Mouse (Mus musculus) small intestine, adult 2 months (tissue): ENCODE data around the gene Dedd2.

Source experiments
- CTCF ChIP-seq: fragments of 200-500 bp; IDR thresholded peaks from 2 replicates; pipeline ENCODE4 v1.5.1; 2012; ENCODE audit warnings: low read depth, mild to moderate bottlenecking, control low read depth, inconsistent platforms, low read length, moderate library complexity, mixed read lengths; ENCODE audit not compliant: insufficient replicate concordance, insufficient read length; ENCODE audit errors: extremely low read depth
- POLR2A ChIP-seq: fragments of 200-500 bp; IDR thresholded peaks from 2 replicates; pipeline ENCODE4 v1.6.1; 2012; ENCODE audit warnings: low read depth, mild to moderate bottlenecking, control low read depth, inconsistent platforms, low read length, moderate library complexity

GRCm38 (mm10) chr7:25246079-25246758, 25.8 kb upstream of the Dedd2 start:
- no peak for TF ChIP-seq POLR2A
- TF ChIP-seq CTCF, result no peak
